Mouse (Mus musculus) midbrain, embryonic 12.5 days (tissue): ENCODE measurements around the gene Ccdc6. TPM values are rescaled to one million over a fixed set of nuclear protein-coding genes. Genes with fewer than 3 reads are reported as not detected.
"Not testable (repeated sequence)": the region's sequence is repeated elsewhere in the genome, so short reads cannot be mapped to it uniquely, and the experiment has no call there.

ENCODE experiments used
- ATAC-seq: fragments of 200-750 bp; cut with Nextera tagmentation; 2 replicates; pipeline ENCODE4 v1.8.0; 2017; ENCODE audit warnings: low read depth, moderate TSS enrichment, moderate library complexity; ENCODE audit not compliant: low FRiP score
- H3K27ac ChIP-seq: fragments of 300-500 bp; sonication (generic); replicated peaks from 2 replicates; pipeline ENCODE4 v1.5.1; 2016; ENCODE audit warnings: mild to moderate bottlenecking
- H3K27me3 ChIP-seq: fragments of 300-500 bp; sonication (generic); 2 replicates; pipeline ENCODE4 v1.6.1; 2016; ENCODE audit warnings: mild to moderate bottlenecking
- H3K36me3 ChIP-seq: fragments of 300-500 bp; sonication (generic); 2 replicates; pipeline ENCODE4 v1.6.1; 2016
- H3K4me1 ChIP-seq: fragments of 300-500 bp; sonication (generic); 2 replicates; pipeline ENCODE4 v1.6.1; 2016
- H3K4me2 ChIP-seq: fragments of 300-500 bp; sonication (generic); replicated peaks from 2 replicates; pipeline ENCODE4 v1.6.1; 2016; ENCODE audit warnings: mild to moderate bottlenecking, moderate library complexity
- H3K4me3 ChIP-seq: fragments of 300-500 bp; sonication (generic); 2 replicates; pipeline ENCODE4 v1.5.1; 2016; ENCODE audit warnings: mild to moderate bottlenecking
- H3K9ac ChIP-seq: fragments of 300-500 bp; sonication (generic); replicated peaks from 2 replicates; pipeline ENCODE4 v1.6.1; 2016; ENCODE audit warnings: mild to moderate bottlenecking, moderate library complexity
- H3K9me3 ChIP-seq: fragments of 300-500 bp; sonication (generic); 2 replicates; pipeline ENCODE4 v1.6.1; 2016; ENCODE audit warnings: mild to moderate bottlenecking
- WGBS: fragments of 180-500 bp; shearing (Covaris S2); methylation state at CpG from one replicate; pipeline ENCODE4 v1.1.7; 2016; 5-methylcytosine and 5-hydroxymethylcytosine counted together
- polyA plus RNA-seq: library from polyadenylated mRNA; unstranded; fragments of >200 nt; fragmentation: Nextera tagmentation; extraction: Ambion mirVana; gene quantifications from 2 replicates; pipeline ENCODE4 v1.2.1, GENCODE M21; 2016

The Ccdc6 gene
- polyA plus RNA-seq, 1 experiment from 2014 or later, result 16.2 TPM

- Histone ChIP-seq H3K9ac (no peak overlapping the region), H3K9me3 (no peaks in the 10 kb centered on the region), H3K27me3 (no peaks in the 10 kb centered on the region), H3K4me3 (no peak overlapping the region), H3K27ac (no peak overlapping the region), H3K4me1 (peaks cover 5% of the 10 kb centered on the region; the same call in 1 of the 2 replicates), H3K4me2 (no peak overlapping the region), H3K36me3 (no peaks in the 10 kb centered on the region)
- WGBS, result 83% methylated on average over 6 of the region's 6 CpGs
- ATAC-seq, result no peak
Observed at GRCm38 (mm10) chr10:70199466-70200210, 102.7 kb downstream of the Ccdc6 start.

DNA sequence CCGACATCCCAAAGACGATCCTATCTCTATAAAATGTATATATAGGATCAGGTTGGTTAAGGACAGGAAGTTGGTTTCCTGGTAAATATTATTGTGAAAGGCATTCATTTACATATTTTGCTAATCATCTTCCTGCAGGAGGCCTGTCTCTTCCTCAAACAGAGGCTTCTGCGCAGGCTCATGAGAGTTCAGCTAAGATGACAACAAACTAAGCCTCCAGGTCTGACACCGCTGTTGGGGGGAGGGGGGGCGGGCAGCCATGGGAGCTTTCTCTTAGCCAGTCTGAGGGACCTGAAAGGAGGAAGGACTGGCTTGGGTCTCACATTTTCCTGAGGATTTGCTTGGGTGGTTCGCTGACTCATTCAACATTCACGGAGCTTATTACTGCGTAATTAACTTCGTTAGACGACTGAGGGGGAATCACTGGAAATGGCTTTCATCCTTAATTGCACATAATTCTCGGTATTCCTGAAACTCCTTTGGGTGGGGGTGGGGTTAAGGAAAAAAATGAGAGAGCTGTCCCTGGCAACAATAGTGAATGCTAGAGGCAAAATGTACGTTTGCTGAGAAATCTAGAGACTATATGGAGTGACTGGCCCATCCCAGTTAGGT is 104.1 kb downstream of the Ccdc6 start:
- Histone ChIP-seq H3K9me3 (no peaks in the 10 kb centered on the region), H3K27me3 (no peaks in the 10 kb centered on the region), H3K9ac (no peak overlapping the region), H3K4me1 (peaks cover 5% of the 10 kb centered on the region; the same call in 1 of the 2 replicates), H3K27ac (no peak overlapping the region), H3K36me3 (no peaks in the 10 kb centered on the region), H3K4me2 (no peak overlapping the region), H3K4me3 (no peak overlapping the region)
- ATAC-seq, result no peak
- WGBS, result 71% methylated on average over 12 of the region's 12 CpGs

DNA sequence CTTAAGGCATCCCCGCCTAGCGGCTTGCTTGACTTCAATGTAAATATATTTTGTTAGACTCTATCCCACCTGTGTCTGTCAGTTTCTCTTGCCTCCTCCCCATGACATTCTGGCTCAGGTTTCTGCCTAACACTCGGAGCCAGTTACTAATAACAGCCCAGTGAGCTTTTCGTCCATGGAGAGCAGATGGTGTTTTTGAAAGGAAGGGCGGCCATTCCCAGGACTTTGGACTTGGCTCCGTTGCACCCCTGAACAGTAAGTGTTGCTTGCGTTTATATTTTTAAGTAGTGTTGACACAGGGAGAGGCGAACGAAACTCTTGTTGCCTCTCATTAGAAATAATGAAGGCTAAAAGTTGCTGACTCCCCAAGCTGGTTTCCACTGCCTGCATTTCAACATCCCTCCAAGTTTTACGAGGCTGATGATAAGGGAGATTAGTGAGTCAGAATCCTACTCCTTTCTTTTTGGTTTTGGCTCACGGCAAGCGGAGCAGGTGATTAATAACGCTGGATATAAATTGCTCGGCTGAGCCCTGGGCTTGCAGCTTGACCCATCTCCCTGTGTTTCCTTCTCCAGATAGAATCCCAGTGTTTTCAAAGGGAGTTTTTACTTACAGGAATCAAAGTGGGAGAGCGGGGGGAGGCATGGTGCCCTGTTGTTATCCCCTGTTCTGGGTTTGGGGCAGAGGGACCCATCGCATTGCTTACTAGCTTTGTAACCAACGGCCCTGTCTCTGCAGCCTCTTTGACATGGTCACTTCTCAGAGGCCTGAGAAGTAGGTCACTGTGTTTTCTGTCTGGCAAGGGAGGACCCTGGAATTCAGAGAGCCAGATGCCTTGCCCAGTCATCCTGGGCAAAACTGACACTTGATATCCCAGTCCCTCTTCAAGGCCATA is 107.8 kb downstream of the Ccdc6 start, which contains the start of gene Mrln:
TSS of gene Mrln (plus strand) at position 160 of the 895 bp plus-strand sequence.
- no peak within 1 kb of the TSS for H3K9ac ChIP-seq
- WGBS, result 72% methylated on average over 17 of the region's 17 CpGs
- no peaks in the 10 kb centered on the region for H3K9me3 ChIP-seq
- no peak within 1 kb of the TSS for H3K4me3 ChIP-seq
- no peak within 1 kb of the TSS for H3K27ac ChIP-seq
- H3K27me3 ChIP-seq, result no peaks in the 10 kb centered on the region
- no peaks in the 10 kb centered on the region for H3K36me3 ChIP-seq
- no peak within 1 kb of the TSS for H3K4me2 ChIP-seq
- H3K4me1 ChIP-seq, result peaks cover 5% of the 10 kb centered on the region; the same call in 1 of the 2 replicates
- no peak for ATAC-seq

DNA sequence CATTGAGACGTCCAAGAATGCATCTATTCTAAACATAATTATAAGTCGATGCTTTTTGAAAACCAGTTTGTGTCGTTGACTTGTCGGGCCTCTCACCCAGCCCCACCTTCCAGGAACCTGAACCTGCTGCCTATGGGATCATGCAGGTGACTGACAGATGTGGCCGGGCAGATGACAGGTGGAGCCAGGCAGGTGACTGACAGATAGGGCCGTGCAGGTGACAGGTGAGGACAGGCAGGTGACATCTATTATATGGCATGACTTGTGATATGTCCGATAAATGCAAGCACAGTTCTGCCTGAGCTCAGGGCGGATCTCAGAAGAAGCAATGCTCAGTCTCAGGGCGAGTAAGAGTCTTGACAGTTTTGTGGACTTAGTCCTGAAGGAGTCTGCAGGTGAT is 114.4 kb downstream of the Ccdc6 start:
- H3K4me2 ChIP-seq, result no peak overlapping the region
- H3K27me3 ChIP-seq, result no peaks in the 10 kb centered on the region
- H3K36me3 ChIP-seq, result no peaks in the 10 kb centered on the region
- ATAC-seq, result no peak
- 85% methylated on average over 9 of the region's 9 CpGs for WGBS
- no peaks in the 10 kb centered on the region for H3K9me3 ChIP-seq
- H3K27ac ChIP-seq, result no peak overlapping the region
- no peaks in the 10 kb centered on the region for H3K4me1 ChIP-seq
- H3K9ac ChIP-seq, result no peak overlapping the region
- H3K4me3 ChIP-seq, result no peak overlapping the region

DNA sequence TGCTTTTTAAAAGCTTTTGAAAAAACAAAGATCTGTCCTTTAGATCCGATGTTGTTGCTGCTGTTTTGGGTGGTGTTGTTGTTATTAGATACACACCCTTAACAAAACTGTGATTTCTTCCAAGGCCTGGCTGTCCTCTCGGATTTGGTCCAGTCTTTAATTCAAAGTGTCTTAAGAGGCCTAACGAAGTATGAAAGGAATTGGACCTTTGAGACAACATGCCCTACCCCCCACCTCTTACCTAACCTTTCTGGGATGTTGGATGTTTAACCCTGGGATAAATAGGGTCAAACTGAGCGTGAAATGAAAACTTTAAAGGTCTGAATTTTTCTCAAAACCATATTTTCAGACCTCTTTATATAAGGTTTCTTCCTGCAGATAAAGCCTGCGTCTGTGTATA is 124.0 kb downstream of the Ccdc6 start:
- ATAC-seq, result no peak
- Histone ChIP-seq H3K9me3 (no peaks in the 10 kb centered on the region), H3K9ac (no peak overlapping the region), H3K27me3 (no peaks in the 10 kb centered on the region), H3K4me2 (no peak overlapping the region), H3K36me3 (no peaks in the 10 kb centered on the region), H3K4me1 (no peaks in the 10 kb centered on the region), H3K27ac (no peak overlapping the region), H3K4me3 (no peak overlapping the region)
- 54% methylated on average over 5 of the region's 5 CpGs for WGBS

DNA sequence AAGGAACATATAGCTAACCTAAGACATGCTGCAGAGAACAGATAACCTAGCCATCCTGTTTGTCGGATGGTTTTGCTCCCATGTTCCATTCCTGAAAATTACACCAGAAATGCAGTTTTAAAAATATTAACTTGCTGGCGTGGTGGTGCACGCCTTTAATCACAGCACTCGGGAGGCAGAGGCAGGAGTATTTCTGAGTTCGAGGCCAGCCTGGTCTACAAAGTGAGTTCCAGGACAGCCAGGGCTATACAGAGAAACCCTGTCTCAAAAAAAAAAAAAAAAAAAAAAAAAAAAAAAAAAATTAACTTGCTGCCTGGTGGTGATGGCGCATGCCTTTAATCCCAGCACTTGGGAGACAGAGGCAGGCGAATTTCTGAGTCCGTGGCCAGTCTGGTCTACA is 125.3 kb downstream of the Ccdc6 start:
- not testable (repeated sequence) for ATAC-seq, H3K27ac ChIP-seq, H3K4me3 ChIP-seq, H3K27me3 ChIP-seq, H3K4me2 ChIP-seq, H3K9ac ChIP-seq, H3K9me3 ChIP-seq, H3K36me3 ChIP-seq, H3K4me1 ChIP-seq
- WGBS, result 93% methylated on average over 8 of the region's 8 CpGs

DNA sequence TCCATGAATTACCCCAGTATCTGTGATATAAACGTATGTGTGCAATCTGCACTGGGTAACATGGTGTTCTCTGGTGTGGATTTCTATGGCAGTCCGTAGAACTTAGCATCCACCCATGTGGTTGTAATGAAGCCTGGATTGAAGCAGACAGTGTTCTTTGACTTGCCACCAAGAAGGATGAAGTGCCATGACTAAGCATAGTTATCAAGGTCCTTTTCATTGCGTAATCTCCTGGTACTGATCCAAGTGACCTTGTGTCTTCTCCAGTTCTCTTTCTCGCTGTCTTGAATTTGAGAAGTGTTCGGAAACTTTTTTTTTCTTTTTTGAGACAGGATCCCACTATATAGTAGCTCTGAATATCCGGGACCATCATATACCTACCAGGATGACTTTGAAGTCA is 127.7 kb downstream of the Ccdc6 start:
- ATAC-seq, result no peak
- no peaks in the 10 kb centered on the region for H3K27me3 ChIP-seq
- no peak overlapping the region for H3K4me3 ChIP-seq
- WGBS, result 92% methylated on average over 6 of the region's 6 CpGs
- H3K36me3 ChIP-seq, result no peaks in the 10 kb centered on the region
- H3K9me3 ChIP-seq, result no peaks in the 10 kb centered on the region
- H3K9ac ChIP-seq, result no peak overlapping the region
- H3K4me1 ChIP-seq, result no peaks in the 10 kb centered on the region
- H3K4me2 ChIP-seq, result no peak overlapping the region
- no peak overlapping the region for H3K27ac ChIP-seq

DNA sequence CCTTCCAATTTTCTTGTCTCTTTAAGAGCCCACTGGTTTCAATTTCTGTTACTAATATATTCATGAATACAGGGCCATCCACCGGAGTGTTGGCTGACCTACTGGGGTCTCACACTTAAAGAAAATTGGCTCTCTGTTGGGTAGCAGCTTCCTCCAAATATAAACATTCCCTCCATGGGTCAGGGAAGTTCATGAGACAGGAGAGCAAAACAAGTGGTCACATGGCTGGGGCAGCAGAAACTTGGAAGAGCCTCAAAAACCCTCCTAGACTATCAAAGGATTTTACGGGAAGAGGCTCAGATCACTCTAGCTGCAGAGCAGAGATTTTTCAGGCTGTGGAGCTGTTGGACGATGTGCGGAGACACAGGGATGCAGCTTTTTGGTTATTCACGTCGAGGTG is 128.8 kb downstream of the Ccdc6 start:
- no peak for ATAC-seq
- no peak overlapping the region for H3K4me3 ChIP-seq
- no peaks in the 10 kb centered on the region for H3K9me3 ChIP-seq
- 80% methylated on average over 6 of the region's 6 CpGs for WGBS
- H3K4me1 ChIP-seq, result no peaks in the 10 kb centered on the region
- H3K4me2 ChIP-seq, result no peak overlapping the region
- no peaks in the 10 kb centered on the region for H3K36me3 ChIP-seq
- no peak overlapping the region for H3K9ac ChIP-seq
- H3K27me3 ChIP-seq, result no peaks in the 10 kb centered on the region
- H3K27ac ChIP-seq, result no peak overlapping the region

DNA sequence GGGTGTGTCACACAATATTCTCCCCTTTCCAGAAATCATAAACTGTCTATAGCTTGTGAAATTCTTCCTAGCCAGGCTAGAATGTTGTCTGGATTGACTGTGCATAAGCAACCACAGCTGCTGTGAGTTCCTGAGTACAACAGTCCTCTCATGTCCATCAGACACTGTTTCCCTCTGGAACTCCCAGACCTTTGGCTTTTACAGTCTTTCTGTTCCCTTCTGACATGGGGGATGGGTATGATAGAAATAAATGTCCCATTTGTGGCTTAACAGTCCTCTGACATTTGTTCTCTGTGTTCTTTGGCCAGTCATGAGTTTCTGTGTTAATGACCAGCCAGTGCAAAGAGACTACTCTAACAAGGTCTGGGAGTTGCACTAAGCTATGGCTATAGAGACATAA is 129.7 kb downstream of the Ccdc6 start:
- H3K4me1 ChIP-seq, result no peaks in the 10 kb centered on the region
- H3K9ac ChIP-seq, result no peak overlapping the region
- H3K27me3 ChIP-seq, result no peaks in the 10 kb centered on the region
- no peak overlapping the region for H3K4me3 ChIP-seq
- no peaks in the 10 kb centered on the region for H3K9me3 ChIP-seq
- no peak overlapping the region for H3K27ac ChIP-seq
- no peak for ATAC-seq
- no peaks in the 10 kb centered on the region for H3K36me3 ChIP-seq
- no peak overlapping the region for H3K4me2 ChIP-seq

DNA sequence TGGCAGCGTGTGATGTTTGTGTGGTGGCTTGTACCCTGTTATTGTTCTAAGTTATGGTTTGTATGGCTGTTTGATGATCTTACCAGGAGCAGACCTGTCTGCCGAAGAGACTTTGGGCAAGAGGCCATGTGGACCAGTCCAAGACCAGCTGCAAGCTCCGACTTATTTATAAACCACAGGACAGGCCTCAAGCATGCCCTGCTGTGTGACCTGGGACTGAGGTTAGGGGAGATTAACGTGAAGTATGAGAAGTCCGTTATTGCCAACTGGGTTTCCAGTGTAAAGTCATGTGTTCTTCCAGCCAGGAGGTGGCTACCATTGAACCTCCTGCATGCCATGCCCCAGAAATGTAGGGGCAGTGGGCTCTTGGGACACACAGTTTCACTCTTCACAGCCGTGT is 133.4 kb downstream of the Ccdc6 start:
- H3K4me3 ChIP-seq, result no peak overlapping the region
- H3K27ac ChIP-seq, result no peak overlapping the region
- H3K9ac ChIP-seq, result no peak overlapping the region
- no peaks in the 10 kb centered on the region for H3K27me3 ChIP-seq
- no peak overlapping the region for H3K4me2 ChIP-seq
- WGBS, result 83% methylated on average over 6 of the region's 6 CpGs
- no peaks in the 10 kb centered on the region for H3K4me1 ChIP-seq
- no peaks in the 10 kb centered on the region for H3K36me3 ChIP-seq
- ATAC-seq, result no peak
- H3K9me3 ChIP-seq, result no peaks in the 10 kb centered on the region

GRCm38 (mm10) chr10:70237936-70238335 is 141.0 kb downstream of the Ccdc6 start:
- ATAC-seq, result no peak

More at GRCm38 (mm10) chr10:70237936-70238335, 141.0 kb downstream of the Ccdc6 start:
- H3K36me3 ChIP-seq, result no peaks in the 10 kb centered on the region
- H3K9me3 ChIP-seq, result no peaks in the 10 kb centered on the region
- no peak overlapping the region for H3K4me2 ChIP-seq
- H3K27ac ChIP-seq, result no peak overlapping the region
- H3K9ac ChIP-seq, result no peak overlapping the region
- peaks cover 7% of the 10 kb centered on the region for H3K27me3 ChIP-seq
- no peak overlapping the region for H3K4me3 ChIP-seq
- 73% methylated on average over 2 of the region's 2 CpGs for WGBS
- H3K4me1 ChIP-seq, result no peaks in the 10 kb centered on the region
